Mouse (Mus musculus): ENCODE results near the gene Kat6b.
A peak's percentile ranks its signal among the peaks of the same experiment; 100 is the strongest.
"Not testable (repeated sequence)": the region's sequence is repeated elsewhere in the genome, so short reads cannot be mapped to it uniquely, and the experiment has no call there.

Kat6b gene

DNA sequence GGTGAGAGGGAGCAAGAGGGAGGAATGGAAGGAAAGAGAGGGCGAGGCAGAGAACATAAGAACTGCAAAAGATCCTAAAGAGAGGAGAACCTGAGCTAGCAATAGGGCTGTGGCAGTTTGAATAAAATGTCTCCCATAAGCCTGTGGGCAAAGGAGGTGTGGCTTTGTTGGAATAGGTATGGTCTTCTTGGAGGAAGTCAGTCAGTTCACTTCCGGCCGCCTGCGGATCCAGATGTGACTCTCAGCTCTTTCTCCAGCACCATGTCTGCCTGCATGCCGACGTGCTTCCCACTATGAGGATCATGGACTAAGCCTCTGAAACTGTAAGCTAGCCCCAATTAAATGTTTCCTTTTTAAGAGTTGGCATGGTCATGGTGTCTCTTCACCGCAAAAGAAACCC lies at the start of gene Kat6b:
Gene Kat6b (plus strand): TSS at position 204 of the 400 bp plus-strand sequence.
- DNase-seq: no peak

DNA sequence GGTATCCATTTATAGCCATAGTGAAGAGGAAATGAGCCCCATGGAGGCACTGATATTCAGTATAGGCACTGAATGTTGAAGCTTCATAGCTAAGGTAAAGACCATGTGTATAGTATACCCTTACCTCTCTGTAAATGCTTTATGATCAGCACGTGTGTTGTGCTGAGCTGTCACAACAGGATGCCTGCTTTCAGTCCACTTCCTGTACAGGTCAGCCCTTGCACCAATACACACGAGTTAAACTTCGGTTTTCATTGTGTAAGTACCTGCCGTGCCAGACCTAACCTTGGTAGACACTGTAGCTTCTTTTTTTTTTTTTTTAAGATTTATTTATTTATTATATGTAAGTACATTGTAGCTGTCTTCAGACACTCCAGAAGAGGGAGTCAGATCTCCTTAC lies 47.8 kb upstream of the Kat6b start:
- no peak for DNase-seq

DNA sequence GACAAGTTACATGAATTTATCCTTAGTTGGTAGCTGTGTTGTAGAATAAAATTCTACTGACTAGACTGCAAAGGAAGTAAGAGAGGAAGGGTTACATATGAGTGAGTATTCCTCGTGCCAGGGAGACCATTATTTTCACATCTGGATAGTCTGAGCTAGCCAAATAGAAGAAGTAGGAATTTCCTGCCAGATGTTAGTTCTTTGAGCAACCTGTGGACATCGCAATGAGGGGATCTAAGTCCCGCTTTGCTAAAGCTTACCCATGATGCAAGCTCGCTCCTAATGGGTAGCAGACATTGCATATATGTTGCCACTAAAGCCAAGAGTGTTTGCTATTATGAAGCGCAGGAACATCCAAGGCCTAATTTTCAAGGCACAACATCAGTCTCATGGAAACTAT lies 47.2 kb upstream of the Kat6b start:
- no peak for DNase-seq

DNA sequence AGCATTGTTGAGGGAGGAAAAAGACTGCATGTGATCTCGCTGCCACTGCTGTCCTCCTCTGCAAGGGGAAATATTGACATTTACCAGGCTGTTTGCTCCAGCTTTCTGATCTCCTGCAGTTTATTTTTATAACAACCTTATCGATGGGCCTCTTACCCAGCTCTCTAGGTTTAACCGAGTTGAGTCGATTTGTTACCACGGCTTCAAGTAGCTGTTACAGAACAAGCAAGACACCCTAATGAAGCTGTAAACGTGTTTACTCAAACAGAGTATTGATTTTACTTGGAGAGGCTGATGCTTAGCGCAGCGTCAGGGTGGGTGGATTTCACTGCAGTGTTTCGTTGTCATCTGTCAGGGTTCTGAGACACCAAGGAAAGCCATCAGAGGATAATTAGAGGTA lies 46.5 kb upstream of the Kat6b start:
- no peak for DNase-seq

DNA sequence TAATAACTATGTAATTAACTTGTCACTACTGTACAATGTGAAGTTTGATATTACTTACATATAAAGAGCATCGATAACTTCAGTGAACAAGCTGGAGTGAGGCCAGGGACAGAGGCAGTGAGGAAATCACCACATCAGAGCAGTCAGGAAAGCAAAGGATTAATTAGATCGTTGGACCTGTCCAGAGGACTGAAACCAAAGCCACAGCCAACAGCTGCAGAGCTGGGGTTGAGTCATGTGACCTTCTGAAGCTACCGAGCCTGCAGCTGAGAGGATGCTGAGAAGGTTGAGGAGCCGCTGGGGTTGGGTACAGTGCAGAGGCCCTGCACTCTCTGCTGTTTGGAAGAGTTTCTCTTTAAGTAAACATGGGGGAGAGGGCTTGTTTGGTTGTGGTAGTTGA lies 41.4 kb upstream of the Kat6b start:
- no peak for DNase-seq

DNA sequence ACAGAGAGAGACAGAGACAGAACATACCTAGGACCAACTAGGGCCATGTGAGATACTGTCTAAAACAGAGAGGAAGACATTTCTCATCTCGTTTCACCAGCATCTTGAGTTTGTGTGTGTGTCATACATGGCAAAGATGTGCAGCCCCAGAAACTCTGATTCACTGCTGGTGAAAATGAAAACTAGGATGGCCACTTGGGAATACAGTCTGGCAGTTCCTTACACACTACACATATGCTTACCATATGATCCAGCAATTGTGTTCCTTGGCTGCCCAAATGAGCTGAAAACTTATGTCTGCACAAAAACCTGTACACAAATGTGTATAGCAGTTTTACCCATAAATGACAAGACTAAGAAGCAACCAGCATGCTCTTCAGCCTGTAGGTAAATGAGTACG lies 40.7 kb upstream of the Kat6b start:
- no peak for DNase-seq

DNA sequence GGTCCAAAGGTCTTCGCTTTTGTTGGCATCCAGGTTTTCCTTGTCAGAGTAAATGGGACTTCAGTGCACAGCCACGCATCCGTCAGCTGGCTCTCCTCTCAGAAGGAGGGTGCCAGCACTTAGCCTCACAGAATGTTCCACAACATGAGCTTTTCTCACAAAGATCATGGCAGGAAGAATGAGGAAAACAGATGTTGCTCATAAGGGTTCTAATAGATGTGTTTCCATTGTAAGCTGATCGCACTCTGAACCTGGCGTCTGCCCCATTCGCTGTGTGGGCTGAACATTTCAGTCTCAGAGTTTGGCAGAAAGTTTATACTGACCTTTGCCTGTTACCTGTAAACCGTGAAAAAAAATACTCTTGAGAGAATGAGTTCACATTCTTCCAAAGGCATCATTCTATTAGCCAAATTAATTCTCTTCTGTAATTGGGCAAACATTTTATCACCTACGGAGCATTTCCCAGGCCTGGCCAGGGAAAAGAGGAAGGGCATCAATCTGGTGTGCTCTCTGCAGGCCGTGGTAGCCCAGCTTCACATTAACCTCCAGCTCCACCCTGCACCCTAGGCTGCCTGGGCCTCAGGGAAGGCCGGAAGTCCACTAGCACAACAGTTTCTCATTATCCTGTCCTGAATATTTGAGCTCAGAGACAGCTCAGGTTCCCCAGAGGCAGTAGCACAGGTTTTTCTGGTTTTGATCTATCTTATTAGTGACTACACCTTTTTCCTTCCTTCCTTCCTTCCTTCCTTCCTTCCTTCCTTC lies 39.3 kb upstream of the Kat6b start:
- DNase-seq: peak; percentile 23

DNA sequence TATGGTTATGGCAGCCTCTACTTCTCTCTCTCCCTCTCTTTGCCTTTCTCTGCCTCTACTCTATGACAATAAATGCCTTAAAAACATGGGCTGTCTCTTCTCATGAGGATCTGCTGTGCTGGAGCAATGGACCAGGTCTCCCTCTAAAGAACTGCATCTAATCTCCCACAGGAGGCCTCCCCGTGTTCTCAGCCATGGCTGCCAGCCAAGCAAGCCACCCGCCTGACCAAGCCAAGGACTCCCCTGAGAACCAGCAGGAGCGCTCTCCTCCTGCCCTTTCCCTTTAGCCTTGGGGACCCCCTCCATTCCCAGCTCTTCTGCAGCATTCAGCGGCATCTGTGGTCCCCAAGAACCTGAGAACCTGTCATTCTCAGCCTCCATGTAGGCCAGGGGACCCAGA lies 28.7 kb upstream of the Kat6b start:
- DNase-seq: no peak

DNA sequence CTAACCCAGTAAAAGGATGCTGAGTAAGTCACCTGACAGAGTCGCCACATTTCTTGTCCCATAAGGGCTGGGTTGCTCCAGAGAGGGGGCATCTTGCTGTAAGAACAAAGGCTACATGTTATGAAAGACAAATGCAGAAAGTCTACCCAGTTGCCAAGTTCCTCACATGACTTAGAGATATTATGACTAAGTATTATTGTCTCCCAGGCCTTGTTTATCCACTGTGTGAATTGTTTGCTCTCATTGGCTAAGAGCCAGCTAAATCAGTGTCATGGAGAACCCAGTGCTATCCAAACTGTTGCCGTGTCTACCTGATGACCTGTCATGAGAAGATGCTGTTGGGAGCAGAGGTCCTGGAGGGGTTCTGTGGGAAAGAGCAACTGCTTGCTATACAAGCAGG lies 27.3 kb upstream of the Kat6b start:
- DNase-seq: peak; percentile 26

DNA sequence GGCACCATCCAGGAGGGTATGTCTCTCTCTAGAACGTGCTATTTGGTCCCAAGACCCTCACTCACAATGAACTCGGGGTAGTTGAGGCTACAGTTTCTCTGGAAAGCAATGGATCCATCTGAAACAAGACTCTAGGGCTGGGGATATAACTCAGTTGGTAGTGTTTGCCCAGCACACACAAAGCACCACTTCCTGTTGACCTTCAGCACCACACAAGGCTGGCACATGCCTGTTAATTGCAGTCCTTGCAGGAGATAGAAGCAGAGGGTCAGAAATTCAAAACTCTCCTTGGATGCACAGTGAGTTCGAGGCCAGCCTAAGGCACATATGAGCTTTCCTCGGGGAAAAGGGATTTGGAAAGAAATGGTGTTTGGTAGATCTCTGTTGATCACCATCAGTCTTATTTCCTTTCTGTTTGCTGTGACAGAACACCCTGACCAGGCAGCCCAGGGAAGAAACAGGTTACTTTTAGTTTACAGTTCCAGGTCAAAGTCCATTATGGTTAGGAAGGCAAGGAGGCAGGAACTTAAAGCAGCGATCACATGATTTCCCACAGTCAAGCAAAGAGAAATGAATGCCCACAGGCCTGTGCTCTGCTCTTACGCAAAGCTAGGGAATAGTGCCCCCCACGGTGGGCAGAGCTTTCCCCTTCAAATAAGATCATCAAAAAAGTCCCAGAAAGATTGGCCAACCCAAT lies 25.4 kb upstream of the Kat6b start:
- no peak for DNase-seq

DNA sequence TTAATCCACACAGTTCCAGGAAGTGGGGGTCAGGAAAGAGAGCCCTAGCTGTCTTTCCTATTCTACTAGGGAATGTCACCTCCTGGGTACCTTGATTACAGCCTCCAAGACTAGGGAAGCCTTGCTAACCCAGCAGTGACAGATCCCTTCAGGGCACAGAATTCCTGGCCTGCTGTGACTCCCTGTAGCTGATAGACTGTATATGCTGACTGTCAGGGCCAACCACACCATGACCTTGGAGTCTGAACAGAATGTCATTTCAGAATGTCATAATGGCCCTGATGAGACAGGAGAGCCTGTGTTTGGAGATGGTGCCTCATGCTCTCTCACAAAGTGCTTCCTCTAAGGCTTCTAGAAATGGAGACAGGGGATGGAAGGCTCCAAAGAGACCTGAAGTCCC lies 24.7 kb upstream of the Kat6b start:
- no peak for DNase-seq

DNA sequence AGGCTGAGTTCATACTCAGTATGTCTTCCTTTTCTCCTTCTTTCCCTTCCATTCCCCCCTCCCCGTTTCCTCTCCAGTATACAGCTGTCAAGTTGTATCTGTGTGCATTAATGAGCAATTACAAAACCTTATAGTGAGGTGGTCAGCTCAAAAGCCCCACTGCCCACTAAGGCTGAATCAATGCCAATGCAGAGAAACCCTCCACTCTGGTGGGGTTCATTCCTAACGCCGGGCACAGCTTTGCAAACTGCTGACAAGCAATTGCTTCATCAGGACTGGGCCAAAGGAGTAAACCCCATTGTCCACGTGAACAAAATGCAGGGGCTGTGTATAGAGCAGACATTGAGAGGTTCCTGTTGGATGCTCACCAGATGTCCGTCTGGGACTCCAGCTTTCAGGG lies 23.4 kb upstream of the Kat6b start:
- DNase-seq: no peak

DNA sequence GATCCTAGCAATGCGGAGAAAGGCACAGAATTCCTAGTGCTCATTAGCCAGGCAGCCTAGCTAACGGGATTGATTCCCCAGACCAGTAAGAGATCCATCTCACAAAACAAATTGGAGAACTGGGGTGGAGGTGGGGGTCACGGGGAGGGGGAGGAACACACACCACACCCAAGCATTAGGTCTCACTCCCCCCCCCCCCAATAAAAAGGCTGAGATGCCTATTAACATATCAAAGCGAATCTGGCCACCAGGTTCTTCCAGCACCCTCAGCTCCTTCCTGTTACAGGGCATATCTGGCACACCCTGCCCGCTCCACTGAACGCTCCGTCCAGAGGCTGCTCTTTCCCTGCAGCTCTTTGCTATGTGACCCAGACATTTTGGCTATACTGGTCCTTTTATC lies 22.5 kb upstream of the Kat6b start:
- no peak for DNase-seq

DNA sequence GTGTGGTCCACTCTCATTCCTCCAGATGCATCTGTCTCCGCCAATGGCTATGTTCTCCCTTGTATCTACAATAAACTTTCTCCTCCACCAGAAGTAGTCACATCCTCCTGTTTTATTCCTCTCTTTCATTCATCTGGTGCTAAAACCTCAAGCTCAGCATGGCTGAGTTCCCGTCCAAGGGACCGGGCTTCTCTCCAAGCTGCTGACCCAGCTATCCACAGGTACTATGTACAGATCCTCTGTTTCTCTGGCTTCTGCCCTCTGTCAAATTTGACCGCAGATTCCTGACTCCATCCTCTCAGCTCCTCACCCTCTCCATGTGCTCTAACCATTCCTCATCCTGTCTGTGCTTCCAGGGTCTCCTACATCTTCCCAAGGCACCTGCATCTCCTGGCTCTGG lies 22.1 kb upstream of the Kat6b start:
- no peak for DNase-seq

DNA sequence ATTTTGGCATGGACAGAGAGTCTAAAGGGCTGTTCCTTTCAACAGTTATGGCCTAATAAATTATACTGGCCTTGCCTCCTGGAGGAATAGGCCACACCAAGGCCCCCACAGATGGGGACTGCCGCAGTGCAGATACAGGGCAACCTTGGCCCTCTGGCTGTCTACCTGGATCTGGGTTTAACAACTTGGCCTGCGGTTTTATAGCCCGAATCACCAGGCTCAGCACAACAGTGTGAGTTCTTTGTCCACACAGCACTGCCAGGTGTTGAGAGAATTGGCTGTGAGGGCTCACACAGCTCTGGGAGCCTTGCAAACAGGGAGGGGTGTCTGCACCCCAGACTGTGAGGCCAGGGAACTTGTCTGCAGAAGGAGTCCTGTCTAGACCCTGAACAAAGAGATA lies 18.8 kb upstream of the Kat6b start:
- no peak for DNase-seq

DNA sequence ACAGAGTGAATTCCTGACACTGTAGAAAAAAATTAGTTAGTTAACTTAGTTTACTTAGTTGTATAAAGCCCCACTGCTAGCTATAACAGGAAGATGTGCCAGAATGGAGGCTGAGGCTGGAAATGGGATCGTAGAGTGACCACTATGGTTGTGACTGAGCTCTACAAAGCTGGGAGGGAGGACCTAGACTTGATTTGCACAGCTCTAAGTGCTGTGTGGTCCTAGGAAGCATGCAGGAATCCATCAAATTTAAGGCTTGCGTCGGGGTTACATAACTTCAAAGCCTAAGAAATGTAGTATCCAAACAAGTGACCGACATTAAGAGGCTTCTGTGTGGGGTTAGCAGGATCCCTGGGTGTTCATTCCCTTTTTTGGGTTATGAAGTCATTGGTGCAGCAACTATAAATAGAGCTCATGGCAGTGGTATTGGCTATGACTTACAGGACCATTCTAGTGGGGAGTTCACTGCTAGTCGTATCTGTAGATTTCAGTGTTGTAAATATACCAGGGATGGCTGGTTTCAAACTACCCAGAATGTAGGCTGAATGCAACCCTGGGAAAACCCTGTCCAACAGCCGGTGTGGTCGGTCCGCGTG lies 18.0 kb upstream of the Kat6b start:
- no peak for DNase-seq

DNA sequence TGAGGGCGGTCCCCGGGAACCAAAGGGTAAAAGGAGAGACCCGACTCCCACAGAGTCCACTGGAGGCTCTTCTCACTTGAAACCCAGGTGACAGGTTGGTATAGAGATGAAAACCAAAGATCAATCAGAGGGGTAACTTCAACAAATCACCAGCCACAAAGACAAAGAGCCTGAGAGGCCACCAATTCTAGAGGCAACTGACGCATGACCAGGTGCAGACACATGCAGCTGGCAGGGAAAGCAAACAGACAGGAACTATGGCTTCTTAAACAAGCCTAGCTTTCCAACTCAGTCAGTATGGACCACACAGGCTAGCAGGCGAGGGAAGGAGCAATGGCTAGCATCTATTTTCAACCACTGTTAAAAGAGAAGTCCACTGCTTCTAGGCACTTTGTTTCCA lies 10.8 kb upstream of the Kat6b start:
- no peak for DNase-seq

DNA sequence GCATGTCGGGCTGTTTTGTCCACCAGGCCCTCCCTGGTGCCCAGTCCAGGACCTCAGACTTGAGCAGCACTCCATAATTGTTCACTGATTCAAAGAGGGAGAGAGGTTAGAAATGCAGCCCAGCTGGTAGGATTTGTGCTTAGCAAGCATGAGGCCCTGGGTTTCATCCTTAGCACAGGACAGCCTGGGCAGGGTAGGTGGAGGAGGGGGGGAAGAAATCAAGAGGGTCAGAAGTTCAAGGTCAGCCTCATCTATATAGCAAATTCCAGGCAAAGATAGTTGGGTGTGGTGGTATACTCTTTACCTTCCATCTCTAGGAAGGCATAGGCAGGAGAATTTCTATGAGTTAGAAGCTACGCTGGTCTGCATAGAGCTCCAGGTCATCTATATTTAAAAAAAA lies 9.3 kb upstream of the Kat6b start:
- DNase-seq: no peak

DNA sequence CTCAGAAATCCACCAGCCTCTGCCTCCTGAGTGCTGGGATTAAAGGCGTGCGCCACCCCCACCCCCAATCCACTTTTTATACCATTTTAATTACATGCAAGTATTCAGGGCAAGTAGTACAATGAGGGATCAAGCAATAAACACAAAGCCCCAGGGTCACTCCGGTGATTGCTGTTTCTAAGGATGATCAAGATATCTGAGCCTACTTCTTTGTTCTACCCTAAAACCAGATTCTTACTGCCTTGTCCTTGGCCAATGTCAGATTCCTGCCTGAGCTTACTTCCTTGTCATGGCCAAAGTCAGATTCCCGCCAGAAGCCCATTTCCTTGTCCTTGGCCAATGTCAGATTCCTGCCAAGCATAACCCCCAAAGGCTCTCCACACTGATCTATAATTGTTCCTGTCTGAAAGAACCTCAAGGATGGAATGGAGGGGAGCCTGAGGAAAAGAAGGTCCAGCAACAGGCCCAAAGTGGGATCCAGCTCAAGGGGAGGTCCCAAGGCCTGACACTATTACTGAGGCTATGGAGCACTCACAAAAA lies 6.6 kb upstream of the Kat6b start:
- DNase-seq: not testable (repeated sequence)

DNA sequence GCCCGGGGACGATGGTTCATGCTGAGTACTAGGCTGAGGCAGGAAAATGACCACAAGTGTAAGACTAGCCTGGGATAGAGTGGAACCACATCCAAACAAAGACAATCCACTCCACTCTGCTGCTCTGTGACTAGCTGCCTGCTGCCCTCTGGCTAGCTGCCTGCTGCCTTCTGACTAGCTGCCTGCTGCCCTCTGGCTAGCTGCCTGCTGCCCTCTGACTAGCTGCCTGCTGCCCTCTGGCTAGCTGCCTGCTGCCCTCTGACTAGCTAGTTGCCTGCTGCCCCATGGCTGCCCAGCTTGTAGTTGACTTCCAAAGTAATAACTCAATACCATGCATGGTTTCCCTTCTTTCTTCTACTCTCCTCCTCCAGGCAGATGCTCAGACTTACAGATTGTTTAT lies 4.1 kb upstream of the Kat6b start:
- DNase-seq: no peak

DNA sequence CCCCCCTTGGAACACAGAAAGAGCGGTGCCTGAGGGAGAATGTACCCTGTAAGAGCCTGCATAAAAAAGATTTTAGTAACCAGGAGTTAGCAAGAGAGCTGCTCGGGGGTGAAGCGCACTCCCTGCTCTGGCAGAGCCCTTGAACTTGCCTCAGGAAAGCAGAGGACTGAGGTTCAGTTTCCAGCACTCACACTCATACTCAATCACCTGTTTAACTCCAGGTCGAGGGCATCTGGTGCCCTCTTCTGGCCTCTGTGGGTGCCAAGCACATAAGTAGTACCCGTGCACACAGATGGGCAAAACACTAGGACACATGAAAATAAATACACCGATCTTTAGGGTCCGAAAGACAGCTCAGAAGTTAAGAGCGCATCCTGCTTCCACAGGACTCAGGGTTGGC lies 1.7 kb upstream of the Kat6b start:
- DNase-seq: no peak

DNA sequence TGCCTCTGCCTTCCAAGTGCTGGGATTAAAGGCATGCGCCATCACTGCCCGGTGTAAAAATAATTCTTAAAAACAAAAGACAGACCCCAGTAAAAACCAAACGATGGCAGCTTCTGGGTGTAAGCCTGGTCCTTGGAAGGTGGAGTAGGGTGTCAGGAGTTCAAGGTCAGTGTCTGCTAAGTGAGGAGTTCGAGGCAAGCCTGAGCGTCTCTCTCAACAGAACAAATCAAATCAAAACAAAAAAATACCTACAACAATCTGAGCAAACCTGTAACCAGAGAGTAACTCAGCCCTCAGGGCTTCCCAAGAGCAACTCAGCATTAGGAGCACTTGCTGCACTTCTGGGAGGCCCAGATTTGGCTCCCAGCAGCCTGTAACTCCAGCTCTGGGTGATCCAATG lies 1.0 kb upstream of the Kat6b start:
- no peak for DNase-seq

DNA sequence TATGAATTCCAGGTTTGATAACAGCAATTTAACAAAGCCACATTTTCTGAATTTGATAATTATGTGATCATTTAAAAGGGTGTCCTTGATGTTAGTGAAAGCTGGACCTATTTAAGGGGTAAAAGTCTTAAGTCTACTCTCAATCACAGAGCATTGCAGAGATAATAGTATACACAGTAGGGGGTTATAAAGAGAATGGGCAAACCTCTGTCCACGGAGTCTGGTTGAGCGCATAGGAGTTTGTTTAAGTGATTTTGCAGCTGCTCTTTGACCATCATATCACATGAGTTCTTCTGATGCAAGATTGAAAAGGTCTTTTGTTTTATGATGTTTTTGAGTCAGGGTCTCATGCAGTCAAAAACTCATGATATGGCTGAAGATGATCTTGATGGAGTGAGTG lies 3.0 kb downstream of the Kat6b start:
- DNase-seq: no peak

DNA sequence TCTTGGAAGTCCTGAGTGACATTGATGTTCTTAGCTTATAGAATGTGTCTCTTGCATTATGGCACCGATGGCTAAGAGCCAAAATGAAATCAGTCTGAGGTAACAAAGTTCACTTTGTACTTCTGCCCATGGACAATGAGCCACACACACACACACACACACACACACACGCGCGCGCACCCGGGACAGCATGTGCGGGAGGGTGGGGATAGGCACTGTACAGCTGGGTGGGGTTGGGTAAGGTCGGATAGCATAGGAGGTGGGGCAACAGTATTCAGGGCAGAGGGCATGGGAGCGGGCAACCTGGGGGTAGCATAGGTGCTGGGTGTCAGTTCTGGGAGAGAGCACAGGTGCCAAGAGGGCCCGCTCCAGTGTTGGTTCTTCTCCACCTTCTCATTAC lies 3.5 kb downstream of the Kat6b start:
- DNase-seq: no peak
